Mouse (Mus musculus): Measurements from ENCODE around the gene Tssc4. TPM values are rescaled to one million over a fixed set of nuclear protein-coding genes. Genes with fewer than 3 reads are reported as not detected.

Gene Tssc4
- total RNA-seq (2021): 10 to 100 TPM; 13.8 to 19.6 TPM

GRCm38 (mm10) chr7:143068882-143069591 lies at the start of gene Tssc4:
Gene Tssc4, plus strand, starts transcription at chr7:143069249.
- intact Hi-C loops (cut with DNase I): no loop called here
- peak; percentile 98 for DNase-seq (ENCODE audit: low spot score)

GRCm38 (mm10) chr7:143020040-143020439 lies 49.0 kb upstream of the Tssc4 start:
- DNase-seq (ENCODE audit: low spot score): no peak
- intact Hi-C loops (cut with DNase I): no loop called here

- intact Hi-C loops (cut with DNase I): no loop called here
- peak; percentile 27 for DNase-seq (ENCODE audit: low spot score)
Observed at GRCm38 (mm10) chr7:143020764-143021163, 48.3 kb upstream of the Tssc4 start.

GRCm38 (mm10) chr7:143021356-143022164 lies 47.5 kb upstream of the Tssc4 start:
- intact Hi-C loops (cut with DNase I): no loop called here

GRCm38 (mm10) chr7:143023499-143023898 lies 45.5 kb upstream of the Tssc4 start:
- no peak for DNase-seq (ENCODE audit: low spot score)
- intact Hi-C loops (cut with DNase I): no loop called here

More at GRCm38 (mm10) chr7:143021356-143022164, 47.5 kb upstream of the Tssc4 start:
- no peak for DNase-seq (ENCODE audit: low spot score)

- intact Hi-C loops (cut with DNase I): no loop called here
- DNase-seq (ENCODE audit: low spot score): no peak
Observed at GRCm38 (mm10) chr7:143024293-143024692, 44.8 kb upstream of the Tssc4 start.

- DNase-seq (ENCODE audit: low spot score): no peak
- intact Hi-C loops (cut with DNase I): no loop called here
Observed at GRCm38 (mm10) chr7:143025496-143025895, 43.6 kb upstream of the Tssc4 start.

GRCm38 (mm10) chr7:143027196-143027595 lies 41.9 kb upstream of the Tssc4 start:
- intact Hi-C loops (cut with DNase I): no loop called here
- no peak for DNase-seq (ENCODE audit: low spot score)

GRCm38 (mm10) chr7:143031816-143032215 lies 37.2 kb upstream of the Tssc4 start:
- intact Hi-C loops (cut with DNase I): no loop called here
- DNase-seq (ENCODE audit: low spot score): no peak

- intact Hi-C loops (cut with DNase I): no loop called here
Observed at GRCm38 (mm10) chr7:143033581-143033980, 35.5 kb upstream of the Tssc4 start.

GRCm38 (mm10) chr7:143034112-143034511 lies 34.9 kb upstream of the Tssc4 start:
- intact Hi-C loops (cut with DNase I): no loop called here
- no peak for DNase-seq (ENCODE audit: low spot score)

More at GRCm38 (mm10) chr7:143033581-143033980, 35.5 kb upstream of the Tssc4 start:
- no peak for DNase-seq (ENCODE audit: low spot score)

GRCm38 (mm10) chr7:143034519-143035450 lies 34.3 kb upstream of the Tssc4 start:
- intact Hi-C loops (cut with DNase I): no loop called here
- no peak for DNase-seq (ENCODE audit: low spot score)

- intact Hi-C loops (cut with DNase I): no loop called here
- no peak for DNase-seq (ENCODE audit: low spot score)
Observed at GRCm38 (mm10) chr7:143036787-143037186, 32.3 kb upstream of the Tssc4 start.

- DNase-seq (ENCODE audit: low spot score): no peak
Observed at GRCm38 (mm10) chr7:143037306-143037705, 31.7 kb upstream of the Tssc4 start.

GRCm38 (mm10) chr7:143038174-143038931 lies 30.7 kb upstream of the Tssc4 start:
- DNase-seq (ENCODE audit: low spot score): no peak

More at GRCm38 (mm10) chr7:143037306-143037705, 31.7 kb upstream of the Tssc4 start:
- intact Hi-C loops (cut with DNase I): no loop called here

GRCm38 (mm10) chr7:143040561-143040960 lies 28.5 kb upstream of the Tssc4 start:
- intact Hi-C loops (cut with DNase I): loop anchor here (2.0 kb wide), 1 partner anchor 30 kb away; no protein-coding TSS in a partner anchor

More at GRCm38 (mm10) chr7:143038174-143038931, 30.7 kb upstream of the Tssc4 start:
- intact Hi-C loops (cut with DNase I): no loop called here

GRCm38 (mm10) chr7:143041138-143041822 lies 27.8 kb upstream of the Tssc4 start:
- DNase-seq (ENCODE audit: low spot score): no peak
- intact Hi-C loops (cut with DNase I): loop anchor here (2.0 kb wide), 1 partner anchor 30 kb away; no protein-coding TSS in a partner anchor

More at GRCm38 (mm10) chr7:143040561-143040960, 28.5 kb upstream of the Tssc4 start:
- no peak for DNase-seq (ENCODE audit: low spot score)

- peak; percentile 70 for DNase-seq (ENCODE audit: low spot score)
- intact Hi-C loops (cut with DNase I): no loop called here
Observed at GRCm38 (mm10) chr7:143042089-143042488, 27.0 kb upstream of the Tssc4 start.

All from heart, postnatal 25 days (tissue).